Mouse (Mus musculus): ENCODE data around the gene Nradd. TPM values are rescaled to one million over a fixed set of nuclear protein-coding genes. Genes with fewer than 3 reads are reported as not detected.

Gene Nradd
- total RNA-seq, 2 experiments from 2014 or later, result 1.4 to 2.0 TPM

DNA sequence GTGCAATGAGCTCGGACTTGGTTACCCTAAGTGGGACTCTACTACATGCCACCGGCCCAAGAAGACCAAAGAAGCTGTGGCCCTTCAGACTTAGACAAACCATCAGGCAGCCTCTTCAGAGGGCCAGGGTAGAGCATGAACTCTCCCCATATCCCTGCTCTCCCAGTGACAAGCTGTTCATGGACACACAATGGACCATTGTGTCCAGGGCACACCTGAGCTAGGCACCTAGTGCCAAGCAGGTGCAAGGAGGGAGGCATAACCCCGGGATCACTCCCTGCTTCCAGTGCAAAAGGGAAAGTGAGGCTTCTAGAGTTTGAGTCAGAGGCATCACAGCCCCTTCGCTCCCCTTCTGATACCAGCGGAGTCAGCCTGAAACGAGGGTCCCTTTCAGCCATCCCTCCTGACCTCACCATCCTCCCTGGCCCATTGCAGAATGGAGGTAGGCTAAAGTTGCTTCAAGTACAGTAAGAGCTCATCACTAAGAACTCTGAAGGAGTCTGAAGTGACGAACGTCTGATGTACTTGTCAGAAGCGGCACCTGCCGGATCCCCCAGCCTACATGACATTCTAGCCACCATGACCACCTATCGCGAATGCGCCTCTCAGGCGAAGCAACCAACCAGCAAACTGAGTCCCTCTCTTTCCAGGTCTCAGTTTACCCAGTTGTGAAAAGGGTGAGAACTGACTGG lies 28.9 kb upstream of the Nradd start:
- DNase-seq, result no peak

- DNase-seq, result peak; percentile 61 to 81
These were observed 27.9 kb upstream of the Nradd start for GRCm38 (mm10) chr9:110651931-110652722.

DNA sequence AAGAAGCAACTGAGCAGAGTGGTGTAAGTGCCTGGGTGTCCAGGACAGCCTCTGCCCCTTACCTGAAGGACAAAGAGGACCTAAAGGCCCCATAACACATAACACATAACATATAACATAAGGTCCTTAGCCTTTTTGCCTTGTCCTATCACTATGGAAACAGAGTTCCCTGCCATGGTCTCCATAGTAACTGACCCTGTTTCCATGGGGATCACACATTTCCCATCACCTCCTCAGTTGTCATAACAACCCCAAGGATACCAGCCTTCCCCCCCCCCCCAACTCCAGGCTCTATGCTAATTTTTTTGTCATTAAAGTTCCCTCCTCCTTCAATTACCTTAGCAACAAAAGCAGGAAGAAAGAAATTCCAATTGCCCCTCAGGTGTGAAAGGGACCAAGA lies 25.5 kb upstream of the Nradd start:
- no peak for DNase-seq

- peak in 1 of 2 experiments; percentile 49 for DNase-seq
These were observed 21.0 kb upstream of the Nradd start for GRCm38 (mm10) chr9:110645219-110645618.

GRCm38 (mm10) chr9:110644295-110644694 lies 20.0 kb upstream of the Nradd start:
- no peak for DNase-seq

- DNase-seq, result no peak
These were observed 19.5 kb upstream of the Nradd start for GRCm38 (mm10) chr9:110643787-110644186.

- DNase-seq, result no peak
These were observed 18.7 kb upstream of the Nradd start for GRCm38 (mm10) chr9:110642812-110643524.

DNA sequence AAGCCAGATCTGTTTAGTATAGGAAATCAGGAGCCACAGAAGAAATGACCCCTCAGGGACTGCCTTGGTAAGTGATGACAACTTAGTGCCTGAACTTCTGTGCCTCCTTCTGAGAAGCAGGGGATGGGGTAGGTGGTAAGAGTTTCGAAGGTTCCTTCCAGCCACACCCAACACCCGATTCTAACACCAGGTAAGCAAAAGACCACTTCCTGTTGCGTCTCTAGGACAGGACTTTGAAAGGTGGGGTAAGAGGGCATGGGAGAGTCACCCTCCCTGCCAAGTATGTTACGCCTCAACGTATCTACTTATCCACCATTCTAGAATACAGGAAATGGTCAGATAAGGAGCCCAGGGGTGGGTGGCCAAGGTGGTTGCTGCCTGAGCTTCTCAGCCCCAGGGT lies 16.8 kb upstream of the Nradd start:
- DNase-seq, result no peak

DNA sequence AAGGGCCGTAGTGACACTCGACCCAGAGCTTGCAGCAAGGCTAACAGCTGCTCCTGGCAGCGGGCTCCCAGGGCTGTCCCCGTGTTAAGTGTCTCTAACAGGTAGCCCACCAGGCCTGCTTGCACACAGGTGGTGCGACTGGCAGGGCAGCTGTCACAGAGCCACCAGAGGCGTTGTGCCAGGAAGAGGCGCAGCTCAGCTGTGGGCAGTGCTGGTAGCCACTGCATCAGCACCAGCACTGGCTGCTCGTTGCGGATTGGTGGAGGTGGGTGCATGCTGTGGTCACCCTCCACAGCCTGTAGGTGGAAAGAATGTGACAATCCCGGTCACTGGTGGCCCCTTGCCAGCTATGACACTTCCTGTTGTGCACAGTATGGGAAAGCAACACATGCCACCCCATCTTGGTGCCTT lies 14.4 kb upstream of the Nradd start:
- no peak for DNase-seq

GRCm38 (mm10) chr9:110635225-110635624 lies 11.0 kb upstream of the Nradd start:
- peak; percentile 84 to 95 for DNase-seq

GRCm38 (mm10) chr9:110633882-110634281 lies 9.6 kb upstream of the Nradd start:
- no peak for DNase-seq

DNA sequence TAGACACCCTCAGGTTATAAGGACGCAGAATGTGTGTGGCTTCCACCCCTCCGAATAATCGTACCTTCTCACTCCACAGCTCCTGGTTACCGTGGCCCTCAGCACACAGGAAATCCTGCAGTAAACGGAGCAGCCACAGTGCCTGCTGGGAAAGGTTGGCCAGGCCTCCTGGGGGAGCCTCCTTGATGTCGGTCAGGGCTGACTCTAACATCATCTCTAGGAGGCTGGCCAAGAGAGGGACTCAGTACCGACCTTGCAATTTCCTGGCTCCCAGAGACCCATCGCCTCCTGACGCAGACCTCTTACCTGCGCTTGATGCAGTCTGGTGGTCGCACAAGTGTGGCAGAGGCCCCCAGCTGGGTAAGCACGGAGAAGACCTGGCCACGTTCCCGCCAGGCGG lies 8.4 kb upstream of the Nradd start:
- no peak for DNase-seq

DNA sequence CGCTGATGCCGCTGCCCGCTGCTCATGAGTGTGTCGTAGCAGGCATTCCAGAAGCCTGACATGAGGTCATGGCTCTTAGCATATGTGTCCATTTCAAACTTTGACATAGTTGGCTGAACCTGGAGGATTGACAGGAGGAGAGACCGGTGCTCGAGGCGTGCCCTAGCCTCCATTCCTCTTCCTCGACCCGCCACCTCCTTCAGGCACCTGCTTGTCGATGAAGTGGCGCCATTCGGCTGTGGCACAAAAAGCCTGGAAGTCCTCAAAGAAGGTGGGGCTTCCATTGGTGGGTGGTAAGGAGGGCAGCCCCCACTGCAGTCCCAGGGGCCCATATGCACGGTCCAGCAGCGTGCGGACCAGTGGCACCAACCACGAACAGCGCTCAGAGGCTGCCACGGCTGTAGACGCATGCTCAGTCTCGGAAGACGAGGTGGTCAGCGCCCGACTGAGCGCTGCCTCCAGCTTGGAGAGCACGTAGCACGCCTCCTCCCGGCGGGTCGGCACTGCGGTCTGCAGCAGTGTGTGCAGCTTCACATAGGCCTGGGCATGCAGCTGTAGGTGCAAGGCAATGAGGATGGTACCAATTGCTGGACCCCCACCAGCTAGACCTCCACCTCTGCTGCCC lies 7.5 kb upstream of the Nradd start:
- no peak for DNase-seq

GRCm38 (mm10) chr9:110631191-110631590 lies 6.9 kb upstream of the Nradd start:
- DNase-seq, result peak in 1 of 2 experiments; percentile 59

DNA sequence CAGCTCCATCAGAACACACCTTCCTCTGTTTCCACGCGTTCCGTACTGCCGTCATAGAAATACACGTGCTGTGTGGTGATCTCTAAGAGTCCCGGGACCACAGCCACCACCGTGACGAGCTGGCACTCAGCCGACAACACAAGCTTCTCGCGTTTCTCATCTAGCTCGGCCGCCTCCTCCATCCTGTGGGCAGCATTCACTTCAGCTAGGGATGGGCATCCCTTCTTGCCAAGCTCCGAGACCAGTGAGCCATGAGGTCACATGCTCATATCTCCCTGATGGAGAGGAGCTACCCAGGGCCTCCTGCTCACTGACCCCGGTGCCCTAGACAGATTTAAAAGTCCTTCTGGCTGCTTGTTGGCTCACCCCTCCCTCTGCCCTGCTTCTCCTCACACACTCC lies 5.9 kb upstream of the Nradd start:
- DNase-seq, result no peak

- no peak for DNase-seq
These were observed 1.2 kb upstream of the Nradd start for GRCm38 (mm10) chr9:110625350-110625908.

GRCm38 (mm10) chr9:110623416-110624195 lies 646 bp downstream of the Nradd start:
- DNase-seq, result no peak

GRCm38 (mm10) chr9:110622621-110623219 lies 1.5 kb downstream of the Nradd start:
- DNase-seq, result no peak

DNA sequence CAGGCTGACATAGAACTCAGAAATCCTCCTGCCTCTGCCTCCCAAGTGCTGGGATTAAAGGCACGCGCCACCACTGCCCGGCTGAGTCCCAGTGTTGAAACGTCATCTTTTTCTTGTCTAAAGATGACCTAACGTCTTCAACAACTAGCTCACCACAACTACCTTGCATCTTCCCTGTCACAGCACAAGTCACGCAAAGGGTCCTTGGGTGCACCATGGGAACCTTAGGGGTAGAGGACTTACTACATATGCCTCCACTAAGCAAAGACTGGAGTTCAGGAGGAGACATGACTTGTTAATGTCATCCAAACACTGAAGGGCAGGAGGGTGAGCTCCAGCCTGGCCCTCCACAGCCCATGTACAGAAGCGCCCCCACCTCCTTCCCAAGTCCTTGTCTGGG lies 3.6 kb downstream of the Nradd start:
- DNase-seq, result no peak

DNA sequence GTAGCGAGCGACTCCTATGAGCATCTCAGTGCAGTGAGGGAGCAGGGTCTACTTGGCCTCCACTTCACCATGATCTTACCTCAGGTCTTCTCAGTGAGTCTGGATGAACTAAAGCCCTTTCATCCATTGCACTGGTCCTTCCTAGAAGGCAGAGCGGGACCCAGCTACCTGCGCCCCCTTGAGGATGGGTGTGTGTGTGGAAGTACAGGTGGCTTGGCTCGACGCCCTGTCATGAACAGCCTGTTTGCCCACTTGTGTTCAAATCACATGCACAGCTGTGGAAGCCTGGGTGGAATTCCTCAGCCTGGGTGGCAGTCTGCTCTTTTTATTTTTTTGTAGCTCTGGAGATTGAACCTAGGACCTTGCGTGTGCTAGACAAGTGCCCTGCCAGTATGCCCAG lies 4.1 kb downstream of the Nradd start:
- DNase-seq, result no peak

DNA sequence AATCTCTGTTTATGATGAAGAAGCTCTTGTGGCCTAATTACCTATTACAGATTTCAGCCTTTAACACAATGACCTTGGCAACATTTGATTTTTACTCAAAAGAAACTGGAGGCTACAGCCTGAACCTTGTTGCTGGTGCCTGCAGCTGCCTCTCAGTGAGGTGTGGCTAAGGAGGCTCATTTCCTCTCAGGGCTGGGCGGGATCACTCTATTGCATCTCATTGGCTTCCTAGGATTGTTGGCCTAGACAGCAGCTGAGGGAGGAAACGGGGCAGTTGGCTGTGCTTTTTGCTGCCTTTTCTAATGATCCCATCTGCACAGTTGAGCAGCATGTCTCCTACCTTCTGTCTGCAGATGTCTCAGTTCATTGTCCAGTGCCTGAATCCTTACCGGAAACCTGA lies 7.2 kb downstream of the Nradd start:
- DNase-seq, result peak; percentile 43 to 61
